Mouse (Mus musculus) layer of hippocampus, postnatal 14 days (tissue): ENCODE results near the gene Gdap1l1. TPM values are rescaled to one million over a fixed set of nuclear protein-coding genes. Genes with fewer than 3 reads are reported as not detected.
A peak's percentile ranks its signal among the peaks of the same experiment; 100 is the strongest.
"Not testable (repeated sequence)": the region's sequence is repeated elsewhere in the genome, so short reads cannot be mapped to it uniquely, and the experiment has no call there.

Source experiments
- DNase-seq, 2 experiments: peaks; one replicate each; pipeline ENCODE4 v3.0.0; 2021 to 2022; ENCODE audit warnings: low spot score in 2 of 2, mixed read lengths in 1 of 2
- total RNA-seq, 2 experiments: library from RNA; stranded (reverse); gene quantifications; 2 replicates each; pipeline ENCODE4 v1.2.3; 2021

Gdap1l1 gene
- total RNA-seq, 2 experiments from 2014 or later = 76.6 to 80.3 TPM

- DNase-seq = no peak
These were observed 17.9 kb upstream of the Gdap1l1 start for GRCm38 (mm10) chr2:163420366-163420886.

GRCm38 (mm10) chr2:163422895-163423660, 15.2 kb upstream of the Gdap1l1 start:
- no peak for DNase-seq

- no peak for DNase-seq
These were observed 13.7 kb upstream of the Gdap1l1 start, which contains the start of gene Oser1 for GRCm38 (mm10) chr2:163424597-163424996. Gene Oser1 (minus strand): TSS chr2:163424697.

DNA sequence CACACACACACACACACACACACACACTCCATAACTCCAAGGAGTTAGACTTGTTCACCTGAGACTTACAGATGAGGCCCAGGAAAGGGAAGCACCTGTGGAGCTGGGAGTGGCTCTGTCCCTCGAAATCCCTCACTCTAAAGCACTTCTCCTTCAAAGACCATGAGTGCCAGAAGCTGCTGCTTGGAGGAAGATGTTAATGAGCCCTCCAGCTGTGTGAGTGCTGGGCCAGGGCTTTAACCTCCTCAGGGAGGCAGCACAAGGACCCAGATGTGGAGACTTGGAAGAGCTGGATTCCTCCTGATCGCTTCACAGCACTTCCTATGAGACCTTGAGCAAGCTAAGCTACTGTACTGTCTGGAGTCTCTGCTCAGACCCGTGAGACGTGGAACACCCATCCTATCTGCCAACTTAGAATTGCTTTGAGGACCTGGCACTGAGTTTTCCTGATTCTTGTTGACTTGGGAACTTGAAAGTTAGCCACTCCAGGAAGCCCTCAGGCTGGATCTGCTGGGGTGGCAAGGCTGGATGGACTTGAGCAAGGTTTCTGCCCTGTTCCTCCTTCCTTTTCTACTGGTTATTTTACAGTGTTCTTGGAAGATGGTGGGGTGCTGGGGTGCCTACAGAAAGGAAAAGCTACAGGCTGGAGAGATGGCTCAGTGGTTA, 9.8 kb upstream of the Gdap1l1 start:
- no peak for DNase-seq

- DNase-seq = no peak
These were observed 7.0 kb upstream of the Gdap1l1 start for GRCm38 (mm10) chr2:163431289-163431688.

GRCm38 (mm10) chr2:163433971-163434370, 4.3 kb upstream of the Gdap1l1 start:
- DNase-seq = no peak

GRCm38 (mm10) chr2:163437800-163438199, 476 bp upstream of the Gdap1l1 start:
- DNase-seq = no peak

DNA sequence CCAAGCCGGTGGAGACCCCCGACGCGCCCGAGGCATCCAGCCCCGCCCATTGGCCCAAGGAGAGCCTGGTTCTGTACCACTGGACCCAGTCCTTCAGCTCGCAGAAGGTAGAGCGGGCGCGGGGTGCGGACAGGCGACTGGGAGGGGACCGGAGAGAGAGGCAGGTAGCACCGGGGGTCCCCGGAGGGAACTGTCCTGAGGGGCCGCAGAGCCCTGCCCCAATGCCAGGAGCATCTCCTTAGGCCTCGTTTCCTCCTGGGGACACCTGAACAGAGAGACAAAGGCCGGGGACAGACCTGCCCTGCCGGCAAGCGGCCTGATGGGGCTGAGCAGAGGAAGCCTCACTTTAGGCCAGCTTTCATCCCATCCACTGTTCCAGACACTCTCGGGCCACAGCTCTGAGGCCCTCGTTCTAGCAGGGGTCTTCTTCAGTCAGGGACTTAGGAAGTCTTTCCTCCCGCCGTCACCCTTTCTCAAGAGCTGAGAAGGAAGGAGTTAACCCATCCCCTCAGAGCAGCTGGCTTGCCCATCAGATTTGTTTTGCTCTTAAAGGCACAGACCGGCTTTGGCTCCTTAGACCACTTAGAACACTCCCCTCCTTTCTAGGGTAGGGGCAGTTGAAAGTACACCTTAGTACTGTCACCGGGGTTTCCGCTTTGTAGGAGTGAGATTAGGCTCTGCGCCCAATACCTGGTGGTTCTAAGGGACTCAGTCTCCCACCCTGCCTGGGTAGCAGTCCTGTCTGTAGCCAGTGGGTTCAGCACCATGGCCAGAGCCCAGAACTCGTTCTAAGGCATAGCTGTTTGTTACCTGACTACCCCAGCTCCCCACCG, 559 bp downstream of the Gdap1l1 start:
- peak in 1 of 2 experiments; percentile 28 for DNase-seq

DNA sequence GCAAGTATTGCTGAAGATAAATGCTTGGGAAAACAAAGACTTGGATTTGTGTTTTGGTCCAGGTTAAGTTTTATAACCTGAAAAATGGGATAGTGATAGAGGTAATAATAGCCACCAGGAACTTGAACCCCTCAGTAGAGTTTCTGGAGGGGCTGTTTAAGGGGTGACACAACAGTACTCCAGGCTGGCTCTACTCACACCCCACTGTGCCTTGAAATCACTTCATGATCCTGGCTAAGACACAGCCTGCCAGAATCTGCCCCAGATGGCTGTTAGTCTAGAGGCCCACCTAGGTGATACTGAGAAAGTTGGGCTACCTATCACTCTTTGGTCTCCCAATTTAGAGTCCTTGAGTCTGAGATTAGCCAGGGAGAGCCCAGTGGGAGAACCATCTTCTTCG, 1.2 kb downstream of the Gdap1l1 start:
- DNase-seq = no peak

GRCm38 (mm10) chr2:163443543-163443942, 5.3 kb downstream of the Gdap1l1 start:
- no peak for DNase-seq

DNA sequence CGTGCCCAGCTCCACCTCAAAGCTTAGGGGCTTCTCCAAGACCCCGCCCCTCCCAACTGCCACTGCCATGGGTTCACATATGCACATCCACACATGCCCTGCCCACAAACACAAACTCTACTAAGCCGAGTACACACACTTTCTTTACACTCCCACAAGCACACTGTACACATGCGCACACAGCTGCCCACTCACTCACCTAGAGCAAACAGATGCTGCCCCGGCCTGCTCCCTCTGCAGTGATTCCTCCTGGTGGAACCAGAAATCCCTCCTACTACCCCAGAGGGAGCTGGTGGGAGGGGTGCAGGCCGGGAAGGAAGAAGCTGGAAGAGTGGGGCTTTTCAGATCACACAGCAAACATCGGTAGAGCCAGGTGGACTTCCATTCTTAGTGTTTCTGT, 5.7 kb downstream of the Gdap1l1 start:
- DNase-seq = no peak

DNA sequence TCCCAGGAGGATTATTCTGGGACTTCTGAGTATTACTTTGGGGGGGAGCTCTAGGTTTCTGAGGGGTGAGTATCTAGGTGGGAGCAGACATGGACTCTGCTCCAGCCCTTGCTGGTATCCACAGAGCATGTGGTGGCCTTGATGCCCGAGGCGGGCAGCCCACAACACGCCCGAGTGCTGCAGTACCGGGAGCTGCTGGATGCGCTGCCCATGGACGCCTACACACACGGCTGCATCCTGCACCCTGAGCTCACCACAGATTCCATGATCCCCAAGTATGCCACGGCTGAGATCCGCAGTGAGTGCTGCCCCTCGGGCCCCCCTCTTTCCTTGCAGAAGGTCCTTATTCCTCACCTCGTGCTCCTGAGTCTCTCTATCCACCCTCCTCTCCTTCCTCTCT, 9.1 kb downstream of the Gdap1l1 start:
- no peak for DNase-seq

GRCm38 (mm10) chr2:163449276-163449675, 11.0 kb downstream of the Gdap1l1 start:
- DNase-seq = no peak

DNA sequence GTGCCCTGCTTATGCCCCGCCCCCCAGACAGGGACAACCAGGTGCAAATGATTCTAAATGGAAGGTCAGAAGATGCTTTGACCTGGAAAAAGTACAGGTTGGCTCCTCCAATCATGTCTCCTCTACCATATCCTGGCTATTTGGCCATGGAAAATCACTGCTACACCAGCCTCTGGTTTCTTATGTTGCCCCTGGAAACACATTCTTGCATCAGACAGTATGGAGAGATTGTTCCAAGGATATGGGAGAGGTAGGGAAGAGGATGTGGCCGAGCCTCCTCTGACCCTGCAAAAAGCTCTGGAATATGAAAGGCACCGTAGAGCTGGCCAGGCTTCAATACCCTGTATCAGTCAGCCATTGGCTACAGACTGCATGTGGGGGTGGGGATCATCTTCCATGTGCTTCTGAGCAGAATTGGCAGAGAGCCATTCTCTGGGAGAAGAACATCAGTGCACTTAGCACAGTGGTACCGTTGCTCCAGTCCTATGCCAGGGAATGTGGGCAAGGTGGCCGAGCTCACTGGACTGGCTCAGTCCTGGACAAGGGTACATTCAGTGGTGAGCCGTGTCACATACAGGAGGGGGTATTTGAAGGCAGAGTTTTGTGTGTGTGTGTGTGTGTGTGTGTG, 12.5 kb downstream of the Gdap1l1 start:
- DNase-seq = peak in 1 of 2 experiments; percentile 64

DNA sequence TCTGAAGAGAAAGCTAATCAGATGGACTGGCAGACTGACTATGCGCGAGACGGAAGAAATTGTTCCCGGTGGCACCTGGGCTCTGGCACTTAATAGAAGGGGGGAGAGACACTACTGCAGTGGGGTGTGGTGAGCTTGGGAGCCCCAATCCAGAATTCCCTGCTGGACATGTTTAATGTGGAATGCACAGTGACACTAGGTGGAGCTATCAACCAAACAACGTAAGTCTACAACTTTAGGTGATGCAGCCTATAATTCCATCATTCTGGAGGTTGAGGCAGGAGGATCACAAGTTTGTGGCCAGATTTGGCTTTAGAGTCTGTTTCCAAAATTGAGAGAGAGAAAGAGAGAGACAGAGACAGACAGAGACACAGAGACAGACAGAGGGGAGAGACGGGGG, 14.5 kb downstream of the Gdap1l1 start:
- DNase-seq = no peak

- no peak for DNase-seq
These were observed 15.1 kb downstream of the Gdap1l1 start for GRCm38 (mm10) chr2:163453378-163453777.

DNA sequence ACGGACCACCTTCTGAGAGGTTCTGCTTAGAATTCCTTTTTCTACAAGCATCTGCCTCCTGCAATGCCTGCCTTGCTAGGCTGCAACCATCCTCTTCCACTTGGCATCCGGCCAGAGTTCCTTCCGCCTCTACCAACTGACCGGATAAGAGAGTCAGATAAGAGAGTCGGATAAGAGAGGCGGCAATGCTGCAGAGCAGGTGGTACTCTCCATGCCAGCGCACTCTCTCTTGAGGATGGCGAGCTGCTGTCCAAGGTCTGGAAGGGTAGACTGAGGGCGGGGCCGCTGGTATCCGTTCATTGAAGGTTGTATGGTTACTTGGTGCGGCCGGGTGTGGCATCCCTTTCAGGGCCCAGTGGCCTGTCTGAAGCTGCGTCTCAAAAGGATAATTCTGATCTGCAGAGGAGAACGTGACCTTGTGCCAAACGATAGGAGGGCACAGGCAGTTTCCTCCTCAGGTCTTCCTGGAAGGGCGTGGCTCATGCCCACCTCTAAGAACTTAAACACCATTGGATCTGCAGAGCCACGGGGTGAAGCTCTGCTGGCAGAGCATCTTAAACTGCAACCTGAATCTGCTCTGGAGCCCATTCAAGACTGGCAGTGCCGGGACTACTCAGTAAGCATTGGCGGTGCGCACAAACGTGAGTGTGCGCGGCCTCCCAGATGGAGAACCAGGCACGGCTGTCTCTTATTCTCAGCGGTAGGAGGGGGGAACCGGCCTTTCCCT, 20.4 kb downstream of the Gdap1l1 start:
- no peak for DNase-seq

DNA sequence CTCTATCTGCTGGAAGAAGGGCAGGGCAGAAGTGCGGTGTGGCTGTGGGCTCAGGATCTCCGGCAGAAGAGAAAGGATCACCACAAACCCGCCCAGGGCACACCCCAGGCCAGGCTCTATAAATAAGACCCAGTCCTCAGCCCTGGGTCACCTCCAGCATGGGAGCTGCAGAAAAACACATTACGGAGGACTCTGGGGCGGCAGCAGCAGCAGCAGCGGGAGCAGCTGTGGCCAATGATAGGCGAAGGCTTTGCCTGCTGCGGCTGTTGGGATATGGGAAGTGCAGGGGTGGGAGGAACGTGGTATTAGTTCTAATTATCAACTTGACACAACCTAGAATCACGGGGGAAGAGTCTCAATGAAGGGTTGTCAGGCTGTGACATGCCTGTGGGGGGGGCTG, 21.1 kb downstream of the Gdap1l1 start:
- no peak for DNase-seq

GRCm38 (mm10) chr2:163460622-163461021, 22.3 kb downstream of the Gdap1l1 start:
- no peak for DNase-seq

DNA sequence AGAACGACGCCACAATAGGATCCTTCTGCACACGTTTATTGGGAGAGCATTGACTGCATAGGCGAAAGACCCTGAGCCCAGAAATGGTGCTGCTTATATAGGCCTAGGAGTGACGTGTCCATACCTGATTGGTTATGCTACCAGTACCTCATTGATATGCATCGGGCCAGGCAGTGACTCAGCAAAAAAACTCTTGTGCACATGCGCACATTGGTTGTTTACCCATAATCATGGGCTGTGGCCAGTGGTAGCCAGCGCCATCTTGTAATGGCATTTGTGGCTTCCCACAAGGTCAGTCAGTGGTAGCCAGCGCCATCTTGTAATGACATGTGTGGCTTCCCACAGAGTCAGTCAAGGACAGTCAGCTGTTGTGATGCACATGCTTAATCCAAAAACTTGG, 23.0 kb downstream of the Gdap1l1 start:
- not testable (repeated sequence) for DNase-seq
